Mouse (Mus musculus): ENCODE results near the gene Psmd14.

Psmd14 gene

GRCm38 (mm10) chr2:61811507-61812421 lies 100.3 kb downstream of the Psmd14 start:
- in situ Hi-C loops (cut with MboI; ENCODE audit: low sequenced_read_pairs) = no loop called here

- in situ Hi-C loops (cut with MboI; ENCODE audit: low sequenced_read_pairs) = no loop called here
These were observed 101.0 kb downstream of the Psmd14 start for GRCm38 (mm10) chr2:61812536-61812935.

GRCm38 (mm10) chr2:61813106-61813505 lies 101.6 kb downstream of the Psmd14 start:
- in situ Hi-C loops (cut with MboI; ENCODE audit: low sequenced_read_pairs) = no loop called here

- in situ Hi-C loops (cut with MboI; ENCODE audit: low sequenced_read_pairs) = no loop called here
These were observed 102.0 kb downstream of the Psmd14 start for GRCm38 (mm10) chr2:61813521-61813920.

- in situ Hi-C loops (cut with MboI; ENCODE audit: low sequenced_read_pairs) = no loop called here
These were observed 103.3 kb downstream of the Psmd14 start for GRCm38 (mm10) chr2:61814548-61815473.

- in situ Hi-C loops (cut with MboI; ENCODE audit: low sequenced_read_pairs) = no loop called here
These were observed 104.3 kb downstream of the Psmd14 start for GRCm38 (mm10) chr2:61815583-61816313.

- in situ Hi-C loops (cut with MboI; ENCODE audit: low sequenced_read_pairs) = no loop called here
These were observed 106.7 kb downstream of the Psmd14 start for GRCm38 (mm10) chr2:61818197-61818596.

- in situ Hi-C loops (cut with MboI; ENCODE audit: low sequenced_read_pairs) = no loop called here
These were observed 108.7 kb downstream of the Psmd14 start for GRCm38 (mm10) chr2:61820203-61820602.

GRCm38 (mm10) chr2:61823426-61824140 lies 112.1 kb downstream of the Psmd14 start:
- in situ Hi-C loops (cut with MboI; ENCODE audit: low sequenced_read_pairs) = no loop called here

GRCm38 (mm10) chr2:61837243-61837806 lies 125.8 kb downstream of the Psmd14 start:
- in situ Hi-C loops (cut with MboI; ENCODE audit: low sequenced_read_pairs) = no loop called here
